Mouse (Mus musculus): ENCODE measurements around the gene Lrmp.
"Not testable (repeated sequence)": the region's sequence is repeated elsewhere in the genome, so short reads cannot be mapped to it uniquely, and the experiment has no call there.

Lrmp gene

DNA sequence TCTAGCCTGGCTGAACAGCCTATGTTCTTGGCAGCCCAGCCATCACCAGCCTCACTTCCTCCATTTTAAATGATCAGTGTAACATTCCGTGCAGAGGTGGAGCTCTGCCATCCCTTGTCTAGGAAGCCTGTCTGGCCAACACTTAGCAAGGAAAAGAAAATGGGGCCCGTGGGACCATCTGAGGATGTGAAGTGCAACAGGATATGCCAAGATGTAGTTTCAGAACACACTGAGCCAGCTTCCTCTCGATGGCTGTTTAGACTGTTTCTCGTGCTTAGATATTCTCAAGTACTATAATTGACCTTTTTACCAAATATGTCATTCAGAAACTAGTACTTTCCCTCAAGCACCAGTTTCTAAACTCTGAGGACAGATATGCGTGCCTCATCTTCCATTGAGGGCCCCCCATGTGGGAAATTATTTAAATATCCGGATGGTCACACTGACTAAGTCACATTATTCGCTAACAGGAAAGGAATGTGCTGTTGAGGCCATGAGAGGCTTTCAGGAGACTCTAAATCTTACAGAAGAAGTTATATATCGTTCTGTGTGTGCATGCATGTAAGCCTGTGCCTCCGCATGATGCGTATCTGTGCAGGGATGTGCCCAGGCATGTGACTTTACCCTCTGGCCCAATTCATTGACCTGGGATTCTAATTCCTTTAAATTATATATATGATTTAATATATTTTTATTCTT lies 11.1 kb upstream of the Lrmp start:
- no peak for DNase-seq (ENCODE audit: low spot score)

DNA sequence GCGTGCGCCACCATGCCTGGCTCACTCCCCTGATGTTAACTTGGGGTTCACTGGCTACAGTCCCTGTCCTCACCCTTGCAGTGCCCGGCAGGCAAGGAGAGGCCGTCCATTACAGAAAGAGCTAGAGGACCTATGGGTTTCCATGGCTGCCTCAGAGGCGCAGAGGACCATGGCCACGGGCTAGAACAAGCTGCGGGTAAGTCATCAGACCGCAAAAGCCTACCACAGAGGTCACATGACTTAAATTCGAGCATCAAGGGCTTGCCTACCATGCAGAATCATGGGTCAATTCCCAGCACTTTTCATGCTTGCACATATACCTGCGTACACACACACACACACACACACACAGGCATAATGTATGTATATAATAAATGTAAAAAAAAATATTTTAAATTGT lies 10.0 kb upstream of the Lrmp start:
- DNase-seq (ENCODE audit: low spot score): no peak

DNA sequence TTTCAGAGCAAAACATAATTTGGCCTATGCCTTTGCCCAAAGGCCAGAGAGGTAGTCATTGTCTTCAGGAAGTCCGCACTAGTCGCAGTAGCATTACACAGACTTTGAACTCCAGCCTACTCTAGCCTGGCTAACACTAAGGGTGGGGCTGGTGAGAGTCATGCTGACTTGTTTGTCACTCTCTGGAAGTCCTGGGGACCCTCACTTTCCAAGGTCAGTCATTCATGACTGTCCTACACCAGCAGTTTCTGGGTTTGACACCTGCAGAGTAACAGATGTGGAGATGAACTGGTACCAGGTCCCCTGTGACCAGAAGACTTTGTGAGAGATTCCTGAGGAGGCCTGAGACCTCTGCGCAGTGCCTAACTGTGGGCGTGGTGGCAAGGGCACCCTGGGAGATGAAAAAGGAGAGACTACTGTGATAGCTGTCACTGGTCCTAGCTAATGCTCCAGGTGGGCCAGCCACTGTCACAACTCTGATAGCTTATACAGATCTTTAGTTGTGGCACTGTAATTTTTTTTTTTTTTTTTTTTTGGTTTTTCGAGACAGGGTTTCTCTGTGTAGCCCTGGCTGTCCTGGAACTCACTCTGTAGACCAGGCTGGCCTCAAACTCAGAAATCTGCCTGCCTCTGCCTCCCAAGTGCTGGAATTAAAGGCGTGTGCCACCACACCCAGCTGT lies 9.2 kb upstream of the Lrmp start:
- no peak for DNase-seq (ENCODE audit: low spot score)

DNA sequence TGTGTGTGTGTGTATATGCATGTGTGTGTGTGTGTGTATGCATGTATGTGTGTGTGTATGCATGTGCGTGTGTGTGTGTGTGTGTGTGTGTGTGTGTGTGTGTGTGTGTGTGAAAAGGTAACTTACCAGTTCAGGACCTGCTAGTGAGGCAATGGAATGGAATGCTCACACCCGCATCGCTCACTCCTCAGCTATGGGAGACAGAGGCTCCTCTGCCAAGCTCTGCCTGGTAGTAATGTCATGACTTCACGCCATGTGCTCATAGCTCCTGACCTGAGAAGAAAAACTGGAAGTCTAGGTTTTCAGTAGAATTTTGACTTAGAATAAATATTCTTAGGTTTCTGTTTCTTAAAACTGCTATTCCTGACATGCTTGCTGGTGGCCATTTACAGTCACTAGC lies 4.7 kb upstream of the Lrmp start:
- no peak for DNase-seq (ENCODE audit: low spot score)

- no peak for DNase-seq (ENCODE audit: low spot score)
Measured at GRCm38 (mm10) chr6:145112865-145113264, 2.6 kb upstream of the Lrmp start.

DNA sequence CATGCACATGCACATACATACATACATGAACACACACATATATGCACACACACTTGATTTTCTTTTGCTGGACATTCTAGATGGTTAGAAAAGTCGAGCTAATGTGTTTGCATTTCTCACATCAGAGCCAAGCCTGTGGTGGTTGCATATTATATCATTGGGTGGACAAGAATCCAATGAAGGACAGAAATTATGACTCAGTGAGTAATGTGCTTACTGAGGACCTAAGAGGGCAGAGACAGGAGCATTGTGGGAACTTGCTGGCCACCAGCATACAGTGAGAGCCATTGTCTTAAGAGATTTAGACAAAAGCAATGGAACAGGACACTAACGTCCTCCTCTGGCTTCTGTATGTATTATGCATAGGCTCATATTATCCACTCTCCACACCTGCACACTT lies 892 bp upstream of the Lrmp start:
- no peak for DNase-seq (ENCODE audit: low spot score)

DNA sequence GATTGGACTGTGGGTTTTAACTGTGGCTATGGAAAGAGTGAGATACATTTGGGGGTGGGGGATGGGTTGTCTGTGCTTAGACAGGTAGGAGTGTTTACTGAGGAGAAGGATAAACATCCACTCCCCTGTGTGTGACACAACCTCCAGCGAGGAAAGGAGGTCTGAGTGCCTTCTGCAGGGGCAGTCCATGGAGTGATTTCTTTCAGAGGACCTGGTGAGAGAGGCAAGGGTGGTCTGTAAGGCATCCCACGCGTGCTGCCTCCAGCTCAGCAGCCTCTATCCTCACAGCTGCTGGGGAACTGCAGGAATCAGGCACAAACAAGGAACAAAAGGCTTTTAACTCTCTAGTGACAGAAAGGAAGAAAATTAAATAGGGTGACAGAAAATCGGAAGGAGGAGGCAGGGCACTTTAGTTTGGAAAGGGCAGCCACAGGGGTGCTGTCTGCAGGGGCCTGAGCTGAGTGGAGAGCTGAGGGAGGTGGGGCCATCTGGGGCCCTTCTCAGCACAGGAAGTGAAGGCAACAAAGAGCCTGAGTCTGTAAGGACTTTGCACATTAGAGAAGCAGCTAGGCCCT lies 732 bp downstream of the Lrmp start:
- DNase-seq (ENCODE audit: low spot score): no peak

DNA sequence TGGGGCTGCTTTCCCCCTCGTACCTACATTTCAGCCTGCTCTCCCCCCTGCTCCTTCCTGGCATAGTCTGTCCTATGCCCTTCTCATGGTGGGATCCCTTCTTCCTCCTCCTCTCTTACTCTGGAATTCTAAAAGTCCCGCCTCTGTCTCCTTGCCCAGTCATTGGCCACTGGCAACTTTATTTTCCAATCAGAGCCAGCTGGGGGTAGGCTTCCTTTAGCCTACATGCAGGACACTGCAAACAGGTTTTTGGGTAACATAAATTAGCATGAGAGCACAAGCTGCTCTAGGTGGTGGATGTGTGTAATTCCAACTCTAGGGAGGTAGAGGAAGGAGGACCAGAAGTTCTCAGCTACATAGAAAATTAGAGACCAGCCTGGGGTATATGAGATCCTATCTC lies 4.6 kb downstream of the Lrmp start:
- DNase-seq (ENCODE audit: low spot score): no peak

DNA sequence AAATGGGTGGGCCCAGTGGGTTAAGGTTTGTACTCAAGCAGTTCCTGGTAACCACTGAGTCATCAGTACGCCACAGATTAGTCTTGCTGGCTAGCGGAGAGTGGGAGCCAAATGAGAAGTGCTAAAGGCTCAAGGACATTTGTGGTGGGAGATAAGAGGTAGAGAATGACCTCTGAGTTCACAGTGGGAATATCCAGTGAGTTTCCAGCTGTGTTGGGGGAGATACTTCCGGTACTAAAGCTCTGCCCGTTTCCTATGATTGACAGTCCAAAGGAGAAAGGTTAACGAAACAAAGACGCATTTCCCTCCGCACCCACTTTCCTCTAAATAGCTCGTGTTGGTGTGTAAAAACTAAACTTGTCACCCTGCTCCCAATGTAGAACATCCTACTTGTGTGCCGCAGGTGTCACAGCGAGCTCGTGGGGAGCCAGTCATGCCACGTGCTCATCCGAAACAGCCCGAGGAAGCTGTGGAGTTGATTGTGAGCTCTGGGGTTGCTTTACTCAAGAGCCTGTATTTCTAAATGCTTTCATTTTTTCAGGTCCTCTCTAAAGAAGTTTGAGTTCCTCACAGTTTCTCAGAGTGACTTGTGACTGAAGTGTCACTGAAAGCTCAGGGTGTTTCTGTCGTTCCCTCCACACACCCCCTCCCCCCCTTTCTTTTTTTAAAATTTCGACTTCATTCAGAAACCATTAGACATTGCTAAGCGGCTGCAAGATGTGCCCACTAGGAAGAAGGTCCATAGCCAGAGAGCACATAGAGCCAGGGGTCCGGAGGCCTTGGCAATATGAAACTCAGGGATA lies 5.5 kb downstream of the Lrmp start:
- no peak for DNase-seq (ENCODE audit: low spot score)

DNA sequence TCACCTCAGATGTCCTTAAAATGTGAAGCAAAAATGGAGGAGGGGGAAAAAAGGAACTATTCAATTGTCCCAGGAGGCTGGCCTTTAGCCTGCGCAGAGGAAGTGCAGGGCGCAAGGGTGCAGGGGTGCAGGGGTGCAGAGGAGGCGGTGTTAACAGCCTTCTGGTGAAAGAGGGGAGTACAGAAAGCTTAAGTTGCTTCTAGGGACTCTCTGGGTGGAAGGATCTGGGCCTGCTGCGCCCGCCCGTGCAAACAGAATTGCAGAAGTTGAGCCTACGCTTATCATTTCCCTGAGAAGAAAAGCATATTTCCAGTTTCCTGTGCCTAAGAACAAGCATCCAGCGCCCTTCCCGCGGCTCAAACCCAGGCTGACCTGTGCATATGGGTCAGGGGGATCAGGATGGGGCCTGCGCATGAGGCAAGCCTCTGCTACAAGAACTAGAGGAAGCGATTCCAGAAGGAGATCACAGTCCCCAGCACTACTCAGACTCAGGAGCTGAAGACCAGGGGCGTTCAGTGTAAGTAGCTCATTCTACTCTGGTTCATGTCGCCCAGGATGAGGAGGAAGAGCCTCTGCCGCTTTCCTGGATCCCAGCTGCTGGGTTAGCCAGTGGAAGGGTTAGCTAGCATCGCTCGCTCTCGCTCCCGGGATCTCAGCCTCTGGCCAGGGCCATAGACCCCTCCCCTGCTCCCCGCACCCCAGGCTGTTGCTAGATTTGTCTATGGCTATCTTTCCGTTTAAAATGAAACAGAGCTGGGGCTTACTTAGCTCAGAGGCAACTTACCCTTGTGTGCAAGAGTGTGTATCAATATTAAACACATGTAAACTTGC lies 6.4 kb downstream of the Lrmp start:
- DNase-seq (ENCODE audit: low spot score): no peak

GRCm38 (mm10) chr6:145122423-145123059 lies 7.1 kb downstream of the Lrmp start:
- no peak for DNase-seq (ENCODE audit: low spot score)

DNA sequence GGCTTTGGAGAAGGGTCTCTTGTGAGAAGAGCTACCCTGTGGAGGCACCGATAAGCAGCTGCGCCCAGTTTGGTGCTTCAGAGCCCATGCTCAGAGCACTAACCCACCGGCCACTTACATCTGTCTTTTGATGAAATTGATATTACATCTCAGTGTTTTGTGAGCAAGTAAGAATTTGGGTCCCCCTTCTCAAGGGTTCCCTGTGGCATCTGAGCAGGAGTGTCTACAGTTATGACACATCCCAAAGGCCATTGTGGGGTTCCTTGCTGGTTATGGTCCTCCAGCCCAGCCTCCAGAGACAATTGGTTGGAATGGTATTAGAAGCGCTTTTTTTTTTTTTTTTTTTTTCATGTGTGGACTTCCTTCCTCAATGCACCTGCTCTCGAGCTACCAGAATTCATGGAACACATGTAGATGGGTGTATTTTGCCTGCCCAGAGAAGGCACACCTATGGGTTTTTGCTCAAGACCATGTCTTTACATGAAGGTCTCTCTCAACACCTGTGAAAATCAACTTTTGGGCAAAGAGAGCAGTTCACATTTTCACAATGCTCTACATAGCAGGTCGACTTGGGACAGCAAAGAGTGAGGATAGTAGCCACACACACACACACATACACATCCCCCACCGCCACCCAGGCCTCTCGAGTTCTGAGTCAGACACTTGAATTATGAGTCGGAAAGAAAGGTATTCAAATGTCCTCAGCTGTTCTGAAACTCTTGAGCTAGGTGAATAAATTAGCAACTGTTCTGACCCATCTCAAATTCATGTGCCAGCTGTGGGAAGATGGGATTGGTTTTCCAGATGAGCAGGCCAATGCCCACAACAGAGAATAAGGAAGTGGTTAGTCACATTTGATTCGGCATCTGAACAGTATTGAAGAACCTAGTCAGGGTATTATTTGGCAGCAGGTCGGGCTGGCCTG lies 7.9 kb downstream of the Lrmp start:
- DNase-seq (ENCODE audit: low spot score): no peak

DNA sequence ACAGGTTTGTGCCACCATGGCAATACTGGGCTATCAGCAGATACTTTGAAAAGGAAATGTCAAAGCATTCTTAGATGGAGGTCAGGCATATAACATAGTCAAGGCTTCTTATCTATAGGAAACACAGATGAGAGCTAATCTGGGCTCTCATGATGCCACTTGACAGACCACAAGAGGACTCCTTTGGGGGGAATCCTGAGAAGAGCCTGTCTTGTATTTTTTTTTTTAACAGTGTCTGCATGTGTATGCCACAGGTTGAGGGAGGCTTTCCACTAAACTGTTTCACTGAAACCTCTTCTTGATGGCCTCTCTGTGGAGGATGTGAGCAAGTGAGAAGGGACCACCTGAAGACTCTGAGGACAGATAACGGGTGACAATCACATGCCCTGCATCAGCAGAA lies 9.2 kb downstream of the Lrmp start:
- no peak for DNase-seq (ENCODE audit: low spot score)

GRCm38 (mm10) chr6:145125591-145126113 lies 10.2 kb downstream of the Lrmp start:
- DNase-seq (ENCODE audit: low spot score): no peak

DNA sequence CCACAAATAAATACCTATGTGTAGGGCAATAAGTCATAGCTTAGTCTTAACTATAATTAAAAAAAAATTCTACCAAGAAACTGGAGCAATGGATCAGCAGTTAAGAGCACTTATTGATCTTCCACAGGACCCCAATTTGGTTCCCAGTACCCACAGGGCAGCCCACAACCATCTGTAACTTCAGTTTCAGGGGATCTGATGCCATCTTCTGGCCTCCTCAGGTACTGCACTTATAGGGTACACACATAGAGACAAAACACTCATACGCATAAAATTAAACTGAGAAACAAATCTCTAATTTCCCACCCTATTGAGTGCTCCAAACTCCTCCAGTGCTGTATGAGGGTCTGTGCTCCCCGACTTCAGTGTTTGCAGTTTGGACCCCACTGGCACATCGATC lies 12.2 kb downstream of the Lrmp start:
- no peak for DNase-seq (ENCODE audit: low spot score)

GRCm38 (mm10) chr6:145129563-145129962 lies 14.1 kb downstream of the Lrmp start:
- no peak for DNase-seq (ENCODE audit: low spot score)

GRCm38 (mm10) chr6:145131991-145132390 lies 16.5 kb downstream of the Lrmp start:
- no peak for DNase-seq (ENCODE audit: low spot score)

- DNase-seq (ENCODE audit: low spot score): not testable (repeated sequence)
Measured at GRCm38 (mm10) chr6:145132969-145133368, 17.5 kb downstream of the Lrmp start.

DNA sequence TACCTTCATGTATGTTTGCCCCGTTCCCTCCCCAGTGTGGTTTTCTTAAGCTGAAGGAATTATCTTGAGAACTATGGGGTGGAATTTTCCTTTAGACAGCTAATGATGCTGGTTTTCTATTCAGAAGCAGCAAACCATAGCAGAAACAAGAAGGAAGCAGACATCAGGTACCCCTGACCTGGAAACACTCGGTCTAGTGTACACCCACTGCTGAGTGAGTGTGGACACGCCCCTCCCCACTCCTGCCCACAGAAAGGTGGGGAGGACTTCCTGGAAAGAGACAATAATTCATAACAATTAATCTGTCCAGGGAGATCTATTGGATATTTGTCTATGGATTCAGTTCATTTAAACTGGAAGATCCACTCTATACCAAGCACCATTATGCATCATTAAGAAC lies 19.8 kb downstream of the Lrmp start:
- no peak for DNase-seq (ENCODE audit: low spot score)

DNA sequence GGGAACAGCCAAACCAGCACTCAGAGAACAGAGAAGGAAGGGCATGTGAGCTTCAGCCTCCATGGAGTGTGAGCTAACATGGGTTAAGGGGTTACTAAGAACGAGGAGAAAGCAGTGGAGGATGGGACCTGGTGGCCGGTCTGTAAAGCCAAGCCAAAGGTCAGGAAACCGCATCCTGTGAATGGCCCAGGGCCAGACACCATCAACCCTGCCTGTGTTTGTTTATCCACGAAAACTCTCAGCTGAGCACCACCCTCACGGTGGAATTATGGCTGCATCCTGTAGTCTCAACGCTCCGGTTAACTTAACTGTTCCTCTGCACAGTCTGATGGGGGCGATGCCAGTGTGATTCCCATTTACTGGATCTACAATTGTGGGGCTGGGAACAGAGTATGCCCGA lies 20.4 kb downstream of the Lrmp start:
- DNase-seq (ENCODE audit: low spot score): no peak

All from urinary bladder, postnatal 14 days (tissue).